Mouse (Mus musculus): ENCODE measurements around the gene Ccdc34.
A peak's percentile ranks its signal among the peaks of the same experiment; 100 is the strongest.

The Ccdc34 gene

DNA sequence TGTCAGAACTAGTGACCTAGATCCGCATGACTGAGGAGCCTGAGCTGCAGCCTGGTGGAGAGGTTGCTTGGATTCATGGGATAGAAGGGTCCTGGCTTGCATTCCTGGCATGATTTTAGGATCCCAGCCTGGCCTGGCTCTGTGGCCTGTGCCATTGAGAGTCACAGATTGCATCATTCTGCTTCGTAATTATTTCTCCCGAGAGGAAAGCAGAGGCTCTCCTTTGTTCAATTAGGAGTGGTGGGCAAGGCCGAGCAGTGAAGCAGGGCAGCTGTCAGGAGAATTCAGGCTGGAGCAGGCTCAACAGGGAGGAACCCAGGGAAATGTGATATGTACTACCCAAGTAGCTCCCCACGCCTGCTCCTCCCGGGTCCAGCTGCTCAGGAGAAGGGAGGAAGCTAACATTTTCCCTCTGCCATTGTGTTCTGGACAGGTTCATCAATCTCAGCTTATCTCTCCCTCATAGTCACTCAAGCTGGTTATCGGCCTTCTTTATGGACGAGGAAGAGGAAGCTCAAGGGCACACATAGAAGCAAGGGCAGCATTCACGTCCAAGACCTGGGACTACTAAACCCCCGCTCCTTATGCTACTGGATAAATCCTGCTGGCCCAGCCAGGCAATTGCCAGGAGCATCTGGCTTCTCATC is 162.2 kb downstream of the Ccdc34 start:
- DNase-seq (ENCODE audit: low spot score) = no peak

DNA sequence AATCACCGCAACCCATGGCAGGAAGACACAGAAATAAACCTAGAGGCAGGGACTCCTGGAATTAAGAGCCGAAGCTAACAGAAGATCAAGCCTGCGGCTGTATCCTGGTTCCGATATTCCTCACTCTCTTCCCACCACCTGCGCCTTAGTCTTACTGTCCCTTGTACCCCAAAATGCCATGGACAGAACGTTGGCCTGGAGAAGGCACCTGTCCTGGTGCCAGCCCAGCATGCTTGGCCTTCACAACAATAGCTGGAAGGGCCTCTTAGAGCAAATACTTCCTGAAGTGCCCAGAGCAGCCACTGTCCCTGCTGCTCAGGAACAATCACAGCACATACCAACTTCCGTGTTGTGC is 162.7 kb downstream of the Ccdc34 start:
- DNase-seq (ENCODE audit: low spot score) = no peak

DNA sequence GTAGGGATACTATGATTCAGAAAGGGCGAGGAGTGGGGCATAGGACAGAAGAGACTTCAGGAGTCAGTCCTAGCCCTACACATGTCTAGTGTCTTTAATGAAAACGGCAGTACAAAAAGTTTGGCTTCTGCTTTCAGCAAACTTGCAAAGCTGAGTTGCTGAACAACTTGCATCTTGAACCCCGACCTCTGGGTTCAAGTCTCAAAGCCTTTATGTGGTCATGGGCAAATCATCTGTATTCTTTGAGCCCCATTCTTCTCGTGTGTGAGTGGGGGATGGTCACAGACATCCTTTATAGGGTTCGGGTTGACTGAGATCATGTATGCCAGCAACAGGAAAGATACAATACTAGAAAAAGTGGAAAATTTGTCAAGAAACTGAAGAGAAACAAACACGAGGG is 164.0 kb downstream of the Ccdc34 start:
- no peak for DNase-seq (ENCODE audit: low spot score)

DNA sequence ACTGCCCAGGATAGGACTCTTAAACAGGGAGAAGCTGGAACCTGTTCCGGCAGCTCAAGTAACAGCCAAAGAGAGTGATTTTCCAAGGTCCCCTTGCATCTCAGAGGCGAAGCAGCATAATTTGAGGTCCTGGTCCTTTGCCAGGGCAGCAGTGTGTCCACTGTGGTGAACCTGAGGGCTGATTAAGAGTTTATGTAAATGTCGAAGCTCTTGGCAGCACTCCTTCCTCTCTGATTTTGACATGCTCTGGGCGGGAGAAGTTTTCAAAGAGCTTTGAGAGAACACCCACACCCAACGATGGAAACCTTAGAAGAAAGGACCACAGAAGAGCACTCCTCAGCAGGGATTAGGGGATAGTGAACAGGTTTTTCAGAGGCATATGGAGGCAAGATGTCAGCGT is 164.6 kb downstream of the Ccdc34 start:
- no peak for DNase-seq (ENCODE audit: low spot score)

DNA sequence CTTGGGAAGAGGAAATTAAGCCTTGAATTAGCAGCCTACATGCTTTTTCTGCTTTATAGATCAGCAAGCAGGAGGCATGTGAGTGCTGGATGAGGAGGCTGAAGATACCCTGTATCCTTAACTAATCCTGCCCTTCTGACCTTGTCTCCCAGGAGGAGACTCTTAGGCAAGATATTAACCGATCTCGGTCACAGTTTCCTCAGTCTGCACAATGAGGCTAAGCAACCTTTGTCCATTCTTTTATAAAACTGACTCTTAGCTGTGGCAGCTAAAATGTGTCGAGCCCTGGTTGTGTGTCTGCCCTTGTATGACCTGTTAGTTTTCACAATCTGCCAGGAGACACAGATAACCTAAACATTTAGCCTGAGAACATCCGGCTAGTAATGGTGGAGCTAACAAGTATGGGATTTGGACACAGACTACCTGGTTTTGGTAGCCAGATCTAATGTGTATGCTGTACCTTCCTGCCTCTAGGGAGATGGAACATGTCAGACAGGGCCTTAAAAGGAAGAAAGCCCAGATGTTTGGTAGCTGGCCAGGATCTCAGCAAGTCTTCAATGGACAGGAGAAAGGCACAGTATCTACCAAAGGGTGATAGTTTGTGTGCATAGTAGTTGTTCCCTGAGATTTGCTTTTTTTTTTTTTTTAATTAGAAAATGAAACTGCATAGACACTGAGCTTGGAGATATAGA is 165.3 kb downstream of the Ccdc34 start:
- no peak for DNase-seq (ENCODE audit: low spot score)

DNA sequence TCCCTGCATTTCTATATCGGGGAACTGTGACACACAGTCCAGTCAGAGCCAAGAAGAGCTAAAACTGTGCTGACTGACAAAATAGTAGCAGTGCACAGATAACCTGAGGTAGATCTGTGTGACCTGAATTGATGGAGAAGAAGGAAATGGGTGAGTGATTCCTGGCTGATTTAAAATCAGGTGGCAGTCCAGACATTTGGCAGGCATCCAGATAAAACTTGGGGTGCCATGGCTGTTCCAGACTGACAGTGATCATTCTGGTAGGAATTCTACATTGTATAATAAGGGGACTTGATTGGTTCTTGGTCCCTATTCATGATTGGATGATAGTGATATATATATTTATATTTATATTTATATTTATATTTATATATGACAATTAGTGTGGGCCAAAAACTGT is 166.5 kb downstream of the Ccdc34 start:
- DNase-seq (ENCODE audit: low spot score) = no peak

DNA sequence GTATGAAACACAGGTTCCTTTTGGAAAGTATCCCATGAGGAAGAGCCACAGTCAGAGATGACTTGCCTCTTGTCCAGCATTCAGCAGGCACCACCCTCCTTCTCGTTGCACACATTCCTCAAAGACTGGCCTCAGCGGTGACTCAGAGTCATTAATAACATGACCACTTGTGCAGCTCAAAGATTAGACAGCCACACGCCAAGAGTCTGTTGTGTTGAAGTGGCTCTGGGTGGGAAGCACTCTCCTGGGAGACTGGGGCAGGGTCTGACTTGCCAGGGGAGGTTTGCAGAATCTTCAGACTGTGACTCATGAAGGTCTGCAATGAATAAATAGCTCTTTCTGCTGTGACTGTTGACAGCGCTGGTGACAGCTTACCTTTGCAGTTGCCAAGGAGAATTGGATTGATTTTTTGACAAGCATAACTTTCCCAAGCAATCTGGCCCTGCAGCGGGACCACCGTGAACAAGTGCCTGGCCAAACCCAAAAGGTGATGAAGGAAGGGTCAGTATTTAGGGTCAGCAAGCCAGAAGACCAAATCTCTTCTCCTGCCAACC is 168.9 kb downstream of the Ccdc34 start:
- DNase-seq (ENCODE audit: low spot score) = no peak

DNA sequence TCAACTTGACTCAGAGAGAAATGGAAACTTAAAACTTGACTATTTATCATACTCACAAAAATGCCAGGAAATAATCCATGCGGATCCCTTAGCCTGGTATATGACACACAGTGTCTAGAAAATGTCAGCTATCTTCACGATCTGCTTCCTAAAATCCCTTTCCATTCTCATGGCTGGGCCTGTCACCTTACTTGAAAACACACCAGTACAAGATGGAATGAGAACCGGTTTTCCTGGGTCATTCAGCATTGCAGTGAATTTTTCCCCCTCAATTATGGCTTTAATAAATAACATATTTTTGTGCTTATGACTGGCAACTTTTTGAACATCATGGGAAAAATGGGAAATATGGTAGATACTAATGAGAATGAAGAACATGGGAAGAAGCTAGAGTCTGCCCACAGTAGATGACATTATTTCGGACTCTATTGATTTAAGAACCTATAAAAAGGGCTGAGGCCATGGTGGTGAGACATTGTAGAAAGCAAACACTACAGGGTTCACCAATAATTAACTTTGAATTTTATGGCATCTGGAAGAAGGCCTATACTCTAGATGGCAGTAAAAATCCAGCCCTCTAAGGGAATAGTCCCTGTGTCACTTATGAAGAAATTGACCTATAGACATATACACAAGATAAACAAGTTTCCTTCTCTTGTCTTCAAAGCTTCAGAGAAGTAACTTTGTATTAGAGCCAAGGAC is 171.2 kb downstream of the Ccdc34 start:
- DNase-seq (ENCODE audit: low spot score) = no peak

DNA sequence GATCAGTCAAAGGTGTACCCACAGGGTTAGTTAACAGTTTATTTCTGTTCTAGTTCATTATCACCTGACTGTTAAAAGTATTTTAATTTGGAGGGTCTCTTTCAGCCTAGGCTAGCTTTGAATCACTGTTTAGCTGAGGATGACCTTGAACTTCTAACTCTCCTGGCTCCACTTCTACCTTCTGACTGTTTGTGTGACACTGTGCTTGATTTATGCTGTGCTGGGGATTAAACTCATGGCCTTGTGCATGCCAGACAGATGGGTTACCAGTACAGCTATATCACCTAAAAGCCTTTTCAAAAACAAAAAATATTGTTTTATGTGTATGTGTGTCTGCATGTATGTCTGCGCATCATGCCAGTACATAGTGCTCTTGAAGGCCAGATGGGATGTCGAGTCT is 172.8 kb downstream of the Ccdc34 start:
- no peak for DNase-seq (ENCODE audit: low spot score)

DNA sequence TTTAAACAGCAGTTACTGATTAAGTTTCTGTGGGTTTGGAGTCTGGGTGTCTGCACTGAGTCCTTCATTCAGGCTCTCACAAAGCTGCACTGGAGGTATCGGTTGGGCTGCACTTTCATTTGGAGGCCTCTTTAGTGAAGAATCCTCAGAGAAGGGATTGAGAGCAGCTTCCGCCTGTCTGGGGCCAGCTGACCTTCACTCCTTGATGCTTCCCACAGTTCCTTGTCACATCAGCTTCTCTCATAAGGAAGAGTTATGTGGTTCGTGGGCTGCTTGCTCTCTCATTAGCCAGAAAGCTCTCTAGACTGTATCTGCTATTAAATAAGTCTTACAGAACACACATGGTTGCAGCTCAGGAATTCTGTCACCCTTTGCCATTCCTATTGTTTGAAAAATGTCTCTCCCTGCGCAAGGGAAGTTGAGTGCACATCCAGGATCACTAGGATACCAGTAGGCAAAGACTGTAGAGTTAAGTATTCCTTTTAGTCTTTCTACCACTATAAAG is 173.6 kb downstream of the Ccdc34 start:
- DNase-seq (ENCODE audit: low spot score) = no peak

DNA sequence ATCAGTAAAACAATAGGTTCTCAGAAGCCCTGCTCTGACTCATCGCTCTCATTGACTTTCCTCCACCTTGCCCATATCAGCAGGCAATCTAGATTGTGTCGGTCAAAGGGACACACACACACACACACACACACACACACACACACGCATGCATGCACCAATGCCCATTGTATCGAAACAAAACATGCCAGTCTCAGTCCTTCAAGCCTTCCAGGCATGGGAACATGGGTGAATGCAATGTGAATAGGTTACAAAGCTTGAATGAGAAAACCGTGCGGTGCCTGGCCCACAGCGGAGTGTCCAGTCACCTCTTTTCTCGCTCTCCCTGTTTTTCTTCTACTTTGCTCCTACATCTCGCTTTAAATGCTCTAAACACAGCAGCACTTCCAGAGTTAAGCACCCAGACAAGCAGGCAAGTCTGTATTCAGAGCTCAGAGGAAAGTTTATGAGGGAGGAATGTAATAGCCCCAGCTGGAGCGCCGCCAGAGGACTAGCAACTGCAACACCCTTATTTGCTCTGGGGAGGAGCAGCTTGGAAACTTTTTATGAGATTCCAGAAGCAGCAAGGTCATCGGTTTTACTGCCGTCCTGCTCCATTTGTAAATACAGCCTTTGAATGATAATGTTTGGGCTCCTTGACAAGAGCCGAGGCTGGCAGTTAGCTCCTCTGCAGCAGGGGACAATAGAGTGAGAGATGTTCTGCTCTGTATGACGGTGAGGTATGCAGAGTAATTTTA is 174.5 kb downstream of the Ccdc34 start:
- DNase-seq (ENCODE audit: low spot score) = no peak

DNA sequence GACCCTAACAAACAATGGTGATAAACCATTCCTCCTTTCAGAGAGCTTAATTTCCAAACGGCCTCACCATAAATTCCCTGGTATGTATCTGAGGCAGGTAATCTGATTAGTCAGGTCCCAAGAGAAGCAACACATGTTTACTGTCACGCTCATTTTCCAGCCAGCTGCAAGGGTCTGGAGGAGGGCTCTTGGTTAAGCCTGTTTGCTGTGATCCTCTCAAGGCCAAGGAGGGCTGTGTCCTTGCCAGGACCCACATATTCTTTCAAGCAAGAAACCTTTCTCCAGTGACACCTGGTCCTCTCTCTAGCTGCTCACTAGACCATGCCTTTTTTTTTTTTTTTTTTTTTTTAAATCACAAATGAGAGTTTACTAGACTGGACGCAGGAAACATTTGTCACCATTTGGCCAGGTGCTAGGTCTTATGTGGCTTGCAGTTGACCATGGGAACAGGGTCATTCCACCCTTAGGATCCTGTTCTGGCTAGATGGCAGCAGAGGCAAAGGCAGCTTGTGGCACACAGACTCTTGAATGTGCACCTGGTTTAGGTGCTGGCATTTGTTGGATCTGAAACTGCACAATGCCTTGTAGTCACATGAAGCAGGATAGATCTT is 175.2 kb downstream of the Ccdc34 start:
- no peak for DNase-seq (ENCODE audit: low spot score)

DNA sequence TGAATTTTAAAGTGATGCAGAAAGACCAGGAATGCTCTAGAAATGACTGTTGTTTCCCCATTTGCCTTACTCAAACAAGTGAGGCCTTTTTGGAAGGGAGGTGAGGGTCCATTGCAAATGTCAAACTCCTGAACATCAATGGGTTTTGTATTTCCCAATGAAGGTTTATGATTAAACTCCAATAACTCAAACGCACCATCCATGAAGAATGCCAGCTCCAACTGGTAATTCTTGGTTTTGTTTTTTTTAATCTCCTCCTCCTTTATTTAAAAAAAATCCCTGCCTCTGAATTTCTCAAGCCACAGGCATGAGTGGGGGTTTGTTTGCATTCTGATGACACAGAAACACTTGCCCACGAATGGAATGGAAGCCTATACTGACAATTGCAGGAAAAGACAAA is 178.9 kb downstream of the Ccdc34 start:
- DNase-seq (ENCODE audit: low spot score) = no peak

DNA sequence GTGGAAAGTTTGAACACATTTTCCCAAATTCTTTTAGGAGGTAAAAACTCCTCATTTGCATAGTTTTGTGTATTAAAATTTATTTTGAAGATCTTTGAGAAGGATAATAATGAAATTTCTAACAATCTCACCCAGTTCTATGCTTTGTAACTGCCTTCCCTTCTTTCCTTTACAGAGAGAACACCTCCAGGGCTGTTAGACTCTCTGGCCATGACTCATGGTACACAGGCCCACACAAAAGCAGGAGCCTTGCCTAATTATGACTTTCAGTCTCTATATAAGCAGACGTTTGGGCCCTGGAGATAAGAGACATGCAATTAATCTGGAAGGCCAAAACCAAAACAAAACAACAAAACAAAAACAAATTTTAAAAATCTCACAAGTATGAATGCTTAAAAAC is 182.0 kb downstream of the Ccdc34 start:
- DNase-seq (ENCODE audit: low spot score) = no peak

DNA sequence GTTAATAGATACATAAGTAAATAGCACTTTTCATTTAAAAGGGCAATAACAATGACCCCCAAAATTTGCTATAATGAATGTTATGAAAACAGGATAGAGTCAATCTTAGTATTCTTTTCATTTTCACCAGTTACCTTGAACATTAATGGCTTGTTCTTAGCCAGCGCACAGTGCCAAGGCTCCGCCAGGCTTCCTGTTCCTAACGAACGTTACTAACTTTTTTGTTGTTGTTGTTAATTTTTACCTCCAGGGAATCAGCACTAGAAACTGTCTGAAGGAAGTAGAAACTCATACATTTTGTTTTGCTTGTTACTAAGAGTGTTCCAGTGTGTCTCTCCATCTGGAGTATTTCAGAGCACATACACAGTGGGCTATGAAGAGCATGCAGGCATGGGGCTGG is 184.2 kb downstream of the Ccdc34 start:
- no peak for DNase-seq (ENCODE audit: low spot score)

DNA sequence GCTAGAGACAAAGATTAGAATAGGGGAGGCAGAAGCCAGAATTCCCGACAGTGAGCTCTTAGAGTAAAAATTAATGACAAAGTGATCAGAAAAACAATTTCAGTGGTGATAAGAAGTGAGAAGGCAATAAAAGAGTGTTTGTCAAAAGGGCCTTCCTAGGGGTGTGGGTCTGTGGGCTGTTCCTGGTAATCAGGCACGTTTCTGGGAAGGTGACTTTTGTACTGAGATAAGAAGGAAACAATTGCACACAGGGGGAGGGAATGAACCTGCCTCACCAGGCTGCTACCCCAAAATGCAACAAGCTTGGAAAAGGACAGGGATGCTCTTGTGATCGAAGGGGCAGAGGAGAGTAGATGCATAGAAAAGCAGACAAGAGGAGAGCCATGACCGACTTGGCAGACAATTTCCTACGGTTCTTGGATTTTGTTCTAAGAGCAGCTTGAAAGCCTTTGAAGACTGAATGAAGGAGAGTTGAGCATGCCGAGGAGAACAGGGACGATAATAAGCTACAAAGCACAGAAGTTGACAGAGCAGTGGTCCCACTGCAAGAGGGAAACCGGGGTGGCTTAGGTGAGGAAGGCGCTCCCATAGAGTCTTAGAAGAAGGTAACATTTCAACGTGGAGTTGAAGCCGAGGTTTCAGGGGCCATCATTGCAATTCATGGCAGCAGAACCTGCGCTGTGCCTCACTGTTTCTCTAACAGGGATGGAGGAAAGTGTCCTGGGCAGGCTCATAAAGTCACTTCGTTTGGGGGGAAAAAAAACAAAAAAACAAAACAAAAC is 185.3 kb downstream of the Ccdc34 start:
- DNase-seq (ENCODE audit: low spot score) = no peak

DNA sequence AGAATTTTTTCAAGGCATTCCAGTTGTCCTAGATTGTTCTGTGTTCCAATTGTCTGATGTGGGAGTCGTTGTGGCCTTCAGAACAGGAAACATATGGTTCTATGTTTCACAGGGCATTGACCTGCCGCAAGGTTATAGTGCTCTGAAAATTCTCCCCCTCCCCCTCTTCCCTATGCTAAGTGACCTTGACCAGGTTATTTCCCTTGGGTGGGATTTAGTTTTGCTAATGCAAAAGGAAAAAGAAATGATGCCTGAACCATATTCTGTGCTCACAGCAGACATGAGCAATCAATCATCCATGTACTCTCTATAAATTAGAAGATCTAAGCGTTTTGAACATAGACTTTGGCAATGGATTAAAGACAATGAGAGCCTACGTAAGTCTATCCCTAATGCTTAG is 186.6 kb downstream of the Ccdc34 start:
- no peak for DNase-seq (ENCODE audit: low spot score)

DNA sequence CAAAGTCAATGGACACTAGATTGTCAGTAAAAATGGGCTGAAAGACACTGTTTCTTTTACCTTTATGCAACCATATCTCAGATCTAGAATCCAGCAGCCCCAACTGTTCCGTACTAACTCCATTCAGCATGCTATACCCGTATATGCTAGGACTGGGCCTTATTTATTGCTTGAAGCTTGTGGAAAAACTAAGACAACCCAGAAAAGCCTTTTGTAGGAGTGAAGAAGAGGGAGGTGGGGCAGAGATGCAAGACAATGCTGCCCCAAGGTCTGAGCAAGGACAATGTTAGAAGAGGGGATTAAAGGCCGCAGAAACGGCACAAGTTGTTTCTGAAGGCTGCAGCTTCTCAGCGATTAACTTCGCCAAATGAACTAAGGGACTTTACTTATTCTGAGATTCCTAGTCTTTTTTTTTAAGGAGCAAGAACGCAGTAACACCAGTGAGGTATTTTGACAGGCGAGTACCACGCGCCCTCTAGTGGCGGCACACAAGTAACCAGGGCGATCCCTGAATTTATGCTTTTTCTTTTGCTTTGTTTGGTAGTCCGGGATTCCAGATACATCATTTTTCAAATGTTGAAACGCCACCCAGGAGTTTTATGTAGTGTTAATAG is 187.2 kb downstream of the Ccdc34 start:
- DNase-seq (ENCODE audit: low spot score) = peak; percentile 47

DNA sequence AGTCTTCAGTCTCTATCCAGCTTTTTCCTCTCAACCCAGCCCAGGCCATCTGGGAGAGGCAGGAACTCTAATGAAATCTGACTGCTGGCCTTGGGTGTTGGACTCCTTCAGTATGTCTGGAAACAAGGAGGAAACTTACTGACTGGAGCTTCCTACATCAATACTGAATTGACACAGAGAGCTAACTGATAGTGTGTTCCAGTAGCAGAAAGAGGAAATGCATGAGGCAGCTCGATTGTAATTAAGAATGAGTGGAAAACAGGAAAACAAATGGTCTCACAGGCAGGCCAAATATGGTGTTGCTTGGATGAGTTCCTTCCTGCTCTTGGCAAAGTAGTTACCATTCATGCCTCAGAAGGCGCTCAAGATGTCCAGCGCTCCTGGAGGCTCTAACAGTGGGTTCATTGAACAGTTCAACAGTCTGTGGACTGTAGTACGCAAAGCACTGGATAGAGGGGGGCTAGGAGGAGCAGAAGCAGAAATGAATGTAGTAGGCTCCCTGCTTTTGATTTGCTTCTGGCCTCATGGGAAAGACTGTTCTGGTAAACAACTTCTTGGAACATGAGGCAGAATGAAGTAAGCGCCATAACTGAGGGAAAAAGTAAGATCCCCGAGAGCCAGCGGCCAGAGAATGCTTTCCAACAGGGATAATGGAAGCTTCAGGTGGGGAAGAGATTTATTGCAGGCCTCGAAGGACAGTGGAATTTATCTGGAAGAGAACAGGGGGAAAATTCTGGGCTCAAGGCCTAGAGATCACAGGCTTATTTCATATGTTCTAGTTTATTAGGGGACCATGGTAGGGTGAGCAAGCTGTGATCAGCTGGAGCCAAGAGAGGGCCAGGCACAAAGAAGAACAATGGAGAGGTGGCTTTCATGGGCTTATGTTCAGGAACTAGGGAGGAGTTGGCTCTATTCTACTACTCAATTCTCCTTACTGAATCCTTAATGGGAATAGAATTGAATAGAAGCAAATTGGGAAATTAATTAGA is 193.2 kb downstream of the Ccdc34 start:
- DNase-seq (ENCODE audit: low spot score) = peak; percentile 12
